Mouse (Mus musculus) testis, adult 2 months (tissue): ENCODE data around the gene Cxxc4. TPM values are rescaled to one million over a fixed set of nuclear protein-coding genes. Genes with fewer than 3 reads are reported as not detected.

Experiments
- H3K27ac ChIP-seq: fragments of 200-500 bp; 2 replicates; pipeline ENCODE4 v1.5.1; 2012; ENCODE audit warnings: low read depth, low read length; ENCODE audit not compliant: control insufficient read depth, insufficient read depth
- H3K27me3 ChIP-seq: fragments of 200-500 bp; 2 replicates; pipeline ENCODE4 v1.6.1; 2012; ENCODE audit warnings: mild to moderate bottlenecking, low read length, moderate library complexity; ENCODE audit not compliant: control insufficient read depth, insufficient read depth
- H3K36me3 ChIP-seq: fragments of 200-500 bp; 2 replicates; pipeline ENCODE4 v1.6.1; 2012; ENCODE audit warnings: mild to moderate bottlenecking, low read length; ENCODE audit not compliant: control insufficient read depth, insufficient read depth
- H3K4me1 ChIP-seq: fragments of 200-500 bp; 2 replicates; pipeline ENCODE4 v1.6.1; 2012; ENCODE audit warnings: low read length; ENCODE audit not compliant: control insufficient read depth, insufficient read depth
- H3K4me3 ChIP-seq: fragments of 200-500 bp; 2 replicates; pipeline ENCODE4 v1.5.1; 2012; ENCODE audit warnings: low read depth, mild to moderate bottlenecking, low read length, moderate library complexity, mixed read lengths; ENCODE audit not compliant: control insufficient read depth
- CTCF ChIP-seq: fragments of 200-500 bp; IDR thresholded peaks from 2 replicates; pipeline ENCODE4 v1.5.1; 2012; ENCODE audit warnings: low read depth, mild to moderate bottlenecking, inconsistent platforms, low read length, moderate library complexity; ENCODE audit not compliant: control insufficient read depth, insufficient read depth, insufficient replicate concordance
- POLR2A ChIP-seq: fragments of 200-500 bp; IDR thresholded peaks from 2 replicates; pipeline ENCODE4 v1.6.1; 2012; ENCODE audit warnings: low read depth, mild to moderate bottlenecking, inconsistent platforms, low read length, moderate library complexity; ENCODE audit not compliant: control insufficient read depth
- polyA plus RNA-seq: library from polyadenylated mRNA; depleted of rRNA; stranded (reverse); fragments of >200 nt; gene quantifications from 2 replicates; pipeline ENCODE4 v1.2.3, GENCODE M21; 2012

Gene Cxxc4
- polyA plus RNA-seq, 1 experiment = 0.09 TPM

- Histone ChIP-seq H3K27ac (no peak overlapping the region), H3K4me3 (no peak overlapping the region), H3K4me1 (peaks cover 14% of the 10 kb centered on the region), H3K36me3 (no peaks in the 10 kb centered on the region), H3K27me3 (peaks cover 14% of the 10 kb centered on the region)
- TF ChIP-seq POLR2A (no peak), CTCF (no peak)
Observed at GRCm38 (mm10) chr3:134238621-134239310, 2.5 kb downstream of the Cxxc4 start.

GRCm38 (mm10) chr3:134239321-134239970, 3.2 kb downstream of the Cxxc4 start:
- Histone ChIP-seq H3K4me3 (peak overlapping the region; percentile 78), H3K27ac (no peak overlapping the region), H3K27me3 (peaks cover 14% of the 10 kb centered on the region), H3K36me3 (no peaks in the 10 kb centered on the region), H3K4me1 (peaks cover 14% of the 10 kb centered on the region)
- TF ChIP-seq CTCF = no peak
- TF ChIP-seq POLR2A = no peak

GRCm38 (mm10) chr3:134239971-134240717, 3.9 kb downstream of the Cxxc4 start:
- H3K27ac ChIP-seq = no peak overlapping the region
- TF ChIP-seq POLR2A = no peak
- no peak for TF ChIP-seq CTCF
- H3K27me3 ChIP-seq = peaks cover 14% of the 10 kb centered on the region
- H3K4me1 ChIP-seq = peaks cover 14% of the 10 kb centered on the region
- peak overlapping the region; percentile 79 for H3K4me3 ChIP-seq
- H3K36me3 ChIP-seq = no peaks in the 10 kb centered on the region

GRCm38 (mm10) chr3:134240718-134241025, 4.4 kb downstream of the Cxxc4 start:
- Histone ChIP-seq H3K27me3 (peaks cover 14% of the 10 kb centered on the region), H3K4me1 (peaks cover 13% of the 10 kb centered on the region), H3K27ac (no peak overlapping the region), H3K36me3 (no peaks in the 10 kb centered on the region), H3K4me3 (peak overlapping the region; percentile 79; the same call in 1 of the 2 replicates)
- TF ChIP-seq CTCF = no peak
- TF ChIP-seq POLR2A = no peak

GRCm38 (mm10) chr3:134243168-134243849, 7.0 kb downstream of the Cxxc4 start:
- TF ChIP-seq POLR2A = no peak
- TF ChIP-seq CTCF = no peak
- Histone ChIP-seq H3K27me3 (peaks cover 11% of the 10 kb centered on the region; the same call in 1 of the 2 replicates), H3K4me3 (no peak overlapping the region), H3K36me3 (no peaks in the 10 kb centered on the region), H3K4me1 (peaks cover 11% of the 10 kb centered on the region), H3K27ac (no peak overlapping the region)

- Histone ChIP-seq H3K4me3 (no peak overlapping the region), H3K36me3 (no peaks in the 10 kb centered on the region), H3K4me1 (peaks cover 11% of the 10 kb centered on the region), H3K27me3 (peaks cover 9% of the 10 kb centered on the region; the same call in 1 of the 2 replicates), H3K27ac (no peak overlapping the region)
- no peak for TF ChIP-seq CTCF
- no peak for TF ChIP-seq POLR2A
Observed at GRCm38 (mm10) chr3:134243850-134244247, 7.6 kb downstream of the Cxxc4 start.

GRCm38 (mm10) chr3:134254221-134254620, 17.9 kb downstream of the Cxxc4 start:
- no peaks in the 10 kb centered on the region for H3K36me3 ChIP-seq
- H3K27ac ChIP-seq = no peak overlapping the region
- no peak for TF ChIP-seq CTCF
- TF ChIP-seq POLR2A = no peak
- no peaks in the 10 kb centered on the region for H3K4me1 ChIP-seq
- H3K27me3 ChIP-seq = no peaks in the 10 kb centered on the region
- H3K4me3 ChIP-seq = no peak overlapping the region
